Mouse (Mus musculus): ENCODE measurements around the gene Tmed2. TPM values are rescaled to one million over a fixed set of nuclear protein-coding genes. Genes with fewer than 3 reads are reported as not detected.

Tmed2 gene
- polyA plus RNA-seq (2017; shearing (Covaris generic)), result 100 to 1,000 TPM; 488 to 539 TPM

GRCm38 (mm10) chr5:124540383-124540786 is at the start of gene Tmed2:
Gene Tmed2 (plus strand): TSS chr5:124540695.

GRCm38 (mm10) chr5:124530655-124531582 is 9.6 kb upstream of the Tmed2 start, which contains the start of gene Rilpl1:
Gene Rilpl1 (minus strand): TSS chr5:124531391.

GRCm38 (mm10) chr5:124552558-124553307 is 12.2 kb downstream of the Tmed2 start, which contains the start of gene Ddx55:
Gene Ddx55 (plus strand): TSS chr5:124552864.

GRCm38 (mm10) chr5:124578633-124579317 is 38.3 kb downstream of the Tmed2 start, which contains the start of the genes Eif2b1 and Gtf2h3:
Gene Eif2b1 (minus strand): TSS chr5:124579131.
Gene Gtf2h3 (plus strand): TSS chr5:124579140.

Other genes with a start within 250 kb of the Tmed2 start
- 10 to 100 TPM; 15.8 to 20.1 TPM for gene Mphosph9, start 212.7 kb upstream of the Tmed2 start, polyA plus RNA-seq (2017; shearing (Covaris generic))
- 10 to 100 TPM in 1 of 2 experiments, 1 to 10 TPM in 1; 7.4 to 11.7 TPM for gene 2810006K23Rik, start 212.6 kb upstream of the Tmed2 start, polyA plus RNA-seq (2017; shearing (Covaris generic))
- gene Cdk2ap1, start 177.6 kb upstream of the Tmed2 start, polyA plus RNA-seq (2017; shearing (Covaris generic)), result 100 to 1,000 TPM; 128 to 136 TPM
- 100 to 1,000 TPM in 1 of 2 experiments, 10 to 100 TPM in 1; 96.8 to 111 TPM for gene Sbno1, start 114.7 kb upstream of the Tmed2 start, polyA plus RNA-seq (2017; shearing (Covaris generic))
- 10 to 100 TPM; 69.0 to 89.2 TPM for gene Kmt5a, start 100.8 kb upstream of the Tmed2 start, polyA plus RNA-seq (2017; shearing (Covaris generic))
- 100 to 1,000 TPM in 1 of 2 experiments, 10 to 100 TPM in 1; 89.1 to 118 TPM for gene Rilpl2, start 62.3 kb upstream of the Tmed2 start, polyA plus RNA-seq (2017; shearing (Covaris generic))
- gene Snrnp35, start 57.6 kb upstream of the Tmed2 start, polyA plus RNA-seq (2017; shearing (Covaris generic)), result 10 to 100 TPM in 1 of 2 experiments, 1 to 10 TPM in 1; 7.0 to 10.3 TPM
- 1 to 10 TPM; 3.0 to 3.1 TPM for gene Rilpl1, start 9.3 kb upstream of the Tmed2 start, polyA plus RNA-seq (2017; shearing (Covaris generic))
- 10 to 100 TPM; 15.8 to 18.2 TPM for gene Ddx55, start 12.2 kb downstream of the Tmed2 start, polyA plus RNA-seq (2017; shearing (Covaris generic))
- 10 to 100 TPM; 40.2 to 63.4 TPM for gene Eif2b1, start 38.4 kb downstream of the Tmed2 start, polyA plus RNA-seq (2017; shearing (Covaris generic))
- gene Gtf2h3, start 38.4 kb downstream of the Tmed2 start, polyA plus RNA-seq (2017; shearing (Covaris generic)), result 10 to 100 TPM; 35.1 TPM
- gene Atp6v0a2, start 87.9 kb downstream of the Tmed2 start, polyA plus RNA-seq (2017; shearing (Covaris generic)), result 10 to 100 TPM; 63.0 to 94.0 TPM
- gene Dnah10, start 184.4 kb downstream of the Tmed2 start, polyA plus RNA-seq (2017; shearing (Covaris generic)), result under 1 TPM in 1 of 2 experiments, not detected in 1; 0.11 TPM

Measured in activated CD4-positive, CD25-positive, alpha-beta regulatory T cell (primary cell).